Mouse (Mus musculus): ENCODE data around the gene Rgl3. TPM values are rescaled to one million over a fixed set of nuclear protein-coding genes. Genes with fewer than 3 reads are reported as not detected.
A peak's percentile ranks its signal among the peaks of the same experiment; 100 is the strongest.

Gene Rgl3
- total and polyA plus RNA-seq, 2 experiments from 2014 or later: 0.63 to 11.4 TPM

GRCm38 (mm10) chr9:21977972-21978371 lies 11.3 kb downstream of the Rgl3 start:
- WGBS: 21% methylated on average over 2 of the region's 2 CpGs
- Histone ChIP-seq H3K4me1 (ENCODE audit: control insufficient read depth, insufficient read depth) (no peaks in the 10 kb centered on the region), H3K4me3 (ENCODE audit: low read depth, low read length) (no peak overlapping the region), H3K9me3 (replicated peaks; ENCODE audit: control insufficient read depth, low read length) (no peaks in the 10 kb centered on the region; the same call in 1 of the 2 replicates), H3K27ac (ENCODE audit: low read depth) (no peak overlapping the region), H3K36me3 (replicated peaks; ENCODE audit: control insufficient read depth, insufficient read depth, low read length) (no peaks in the 10 kb centered on the region), H3K27me3 (ENCODE audit: control insufficient read depth, insufficient read depth, low read length) (no peaks in the 10 kb centered on the region; the same call in 1 of the 2 replicates), H3K9ac (replicated peaks; ENCODE audit: low read depth, low read length) (no peak overlapping the region), H3K4me2 (ENCODE audit: low read depth, low read length) (no peak overlapping the region)
- TF ChIP-seq CTCF (IDR thresholded peaks at IDR 0.05; ENCODE audit: low read depth) (peak; percentile 34), EP300 (IDR thresholded peaks at IDR 0.05; ENCODE audit: low read depth) (no peak)
- ATAC-seq (ENCODE audit: insufficient read depth, low read depth): no peak
- DNase-seq (ENCODE audit: low spot score): no peak

- 78% methylated on average over 5 of the region's 5 CpGs for WGBS
- H3K27me3 ChIP-seq (ENCODE audit: control insufficient read depth, insufficient read depth, low read length): no peaks in the 10 kb centered on the region; the same call in 1 of the 2 replicates
Observed at GRCm38 (mm10) chr9:21977331-21977730, 11.9 kb downstream of the Rgl3 start.

GRCm38 (mm10) chr9:21976626-21977175 lies 12.5 kb downstream of the Rgl3 start:
- TF ChIP-seq EP300 (IDR thresholded peaks at IDR 0.05; ENCODE audit: low read depth): no peak
- no peak for TF ChIP-seq CTCF (IDR thresholded peaks at IDR 0.05; ENCODE audit: low read depth)
- Histone ChIP-seq H3K27ac (ENCODE audit: low read depth) (no peak overlapping the region), H3K4me2 (ENCODE audit: low read depth, low read length) (no peak overlapping the region), H3K36me3 (replicated peaks; ENCODE audit: control insufficient read depth, insufficient read depth, low read length) (no peaks in the 10 kb centered on the region), H3K4me1 (ENCODE audit: control insufficient read depth, insufficient read depth) (no peaks in the 10 kb centered on the region), H3K27me3 (ENCODE audit: control insufficient read depth, insufficient read depth, low read length) (no peaks in the 10 kb centered on the region; the same call in 1 of the 2 replicates), H3K4me3 (ENCODE audit: low read depth, low read length) (no peak overlapping the region), H3K9ac (replicated peaks; ENCODE audit: low read depth, low read length) (no peak overlapping the region), H3K9me3 (replicated peaks; ENCODE audit: control insufficient read depth, low read length) (no peaks in the 10 kb centered on the region; the same call in 1 of the 2 replicates)
- no peak for ATAC-seq (ENCODE audit: insufficient read depth, low read depth)
- no peak for DNase-seq (ENCODE audit: low spot score)
- 78% methylated on average over 10 of the region's 10 CpGs for WGBS

More at GRCm38 (mm10) chr9:21977331-21977730, 11.9 kb downstream of the Rgl3 start:
- Histone ChIP-seq H3K36me3 (replicated peaks; ENCODE audit: control insufficient read depth, insufficient read depth, low read length) (no peaks in the 10 kb centered on the region), H3K4me3 (ENCODE audit: low read depth, low read length) (no peak overlapping the region), H3K9ac (replicated peaks; ENCODE audit: low read depth, low read length) (no peak overlapping the region), H3K4me1 (ENCODE audit: control insufficient read depth, insufficient read depth) (no peaks in the 10 kb centered on the region), H3K4me2 (ENCODE audit: low read depth, low read length) (no peak overlapping the region), H3K9me3 (replicated peaks; ENCODE audit: control insufficient read depth, low read length) (no peaks in the 10 kb centered on the region; the same call in 1 of the 2 replicates), H3K27ac (ENCODE audit: low read depth) (no peak overlapping the region)
- no peak for TF ChIP-seq CTCF (IDR thresholded peaks at IDR 0.05; ENCODE audit: low read depth)
- TF ChIP-seq EP300 (IDR thresholded peaks at IDR 0.05; ENCODE audit: low read depth): no peak
- ATAC-seq (ENCODE audit: insufficient read depth, low read depth) (no peak), DNase-seq (ENCODE audit: low spot score) (no peak)

- no peaks in the 10 kb centered on the region for H3K27me3 ChIP-seq (ENCODE audit: control insufficient read depth, insufficient read depth, low read length)
- H3K36me3 ChIP-seq (replicated peaks; ENCODE audit: control insufficient read depth, insufficient read depth, low read length): no peaks in the 10 kb centered on the region
- no peak for TF ChIP-seq CTCF (IDR thresholded peaks at IDR 0.05; ENCODE audit: low read depth)
- no peak for TF ChIP-seq EP300 (IDR thresholded peaks at IDR 0.05; ENCODE audit: low read depth)
- no peak overlapping the region for H3K4me2 ChIP-seq (ENCODE audit: low read depth, low read length)
- 79% methylated on average over 4 of the region's 4 CpGs for WGBS
- no peaks in the 10 kb centered on the region for H3K4me1 ChIP-seq (ENCODE audit: control insufficient read depth, insufficient read depth)
- H3K9ac ChIP-seq (replicated peaks; ENCODE audit: low read depth, low read length): no peak overlapping the region
- H3K27ac ChIP-seq (ENCODE audit: low read depth): no peak overlapping the region
- no peak overlapping the region for H3K4me3 ChIP-seq (ENCODE audit: low read depth, low read length)
- no peak for ATAC-seq (ENCODE audit: insufficient read depth, low read depth)
- H3K9me3 ChIP-seq (replicated peaks; ENCODE audit: control insufficient read depth, low read length): no peaks in the 10 kb centered on the region
- DNase-seq (ENCODE audit: low spot score): no peak
Observed at GRCm38 (mm10) chr9:21969304-21969703, 19.9 kb downstream of the Rgl3 start.

- Histone ChIP-seq H3K4me3 (ENCODE audit: low read depth, low read length) (no peak overlapping the region), H3K27me3 (ENCODE audit: control insufficient read depth, insufficient read depth, low read length) (no peaks in the 10 kb centered on the region), H3K9me3 (replicated peaks; ENCODE audit: control insufficient read depth, low read length) (no peaks in the 10 kb centered on the region), H3K9ac (replicated peaks; ENCODE audit: low read depth, low read length) (no peak overlapping the region), H3K4me2 (ENCODE audit: low read depth, low read length) (no peak overlapping the region), H3K27ac (ENCODE audit: low read depth) (no peak overlapping the region), H3K4me1 (ENCODE audit: control insufficient read depth, insufficient read depth) (no peaks in the 10 kb centered on the region), H3K36me3 (replicated peaks; ENCODE audit: control insufficient read depth, insufficient read depth, low read length) (no peaks in the 10 kb centered on the region)
- no peak for DNase-seq (ENCODE audit: low spot score)
- WGBS: 36% methylated on average over 6 of the region's 6 CpGs
- no peak for ATAC-seq (ENCODE audit: insufficient read depth, low read depth)
- TF ChIP-seq CTCF (IDR thresholded peaks at IDR 0.05; ENCODE audit: low read depth) (no peak), EP300 (IDR thresholded peaks at IDR 0.05; ENCODE audit: low read depth) (no peak)
Observed at GRCm38 (mm10) chr9:21968883-21969282, 20.4 kb downstream of the Rgl3 start.

- 7% methylated on average over 8 of the region's 8 CpGs for WGBS
- no peaks in the 10 kb centered on the region for H3K36me3 ChIP-seq (replicated peaks; ENCODE audit: control insufficient read depth, insufficient read depth, low read length)
Observed at GRCm38 (mm10) chr9:21963417-21963816, 25.8 kb downstream of the Rgl3 start, which contains the start of gene Epor. Gene Epor (minus strand): TSS chr9:21963506.

More at GRCm38 (mm10) chr9:21963417-21963816, 25.8 kb downstream of the Rgl3 start, which contains the start of gene Epor:
- peak within 1 kb of the TSS; percentile 45 for H3K4me3 ChIP-seq (ENCODE audit: low read depth, low read length)
- no peak within 1 kb of the TSS for H3K27ac ChIP-seq (ENCODE audit: low read depth)
- DNase-seq (ENCODE audit: low spot score) (peak; percentile 46), ATAC-seq (ENCODE audit: insufficient read depth, low read depth) (peak; percentile 43; the same call in 1 of the 2 replicates)
- no peak within 1 kb of the TSS for H3K9ac ChIP-seq (replicated peaks; ENCODE audit: low read depth, low read length)
- peaks cover 25% of the 10 kb centered on the region for H3K4me1 ChIP-seq (ENCODE audit: control insufficient read depth, insufficient read depth)
- H3K4me2 ChIP-seq (ENCODE audit: low read depth, low read length): peak within 1 kb of the TSS; percentile 89
- peaks cover 25% of the 10 kb centered on the region for H3K27me3 ChIP-seq (ENCODE audit: control insufficient read depth, insufficient read depth, low read length)
- no peak for TF ChIP-seq CTCF (IDR thresholded peaks at IDR 0.05; ENCODE audit: low read depth)
- no peak for TF ChIP-seq EP300 (IDR thresholded peaks at IDR 0.05; ENCODE audit: low read depth)
- no peaks in the 10 kb centered on the region for H3K9me3 ChIP-seq (replicated peaks; ENCODE audit: control insufficient read depth, low read length)

Measured in heart, postnatal 0 days (tissue).